Mouse (Mus musculus) intestine, embryonic 16.5 days (tissue): ENCODE results near the gene Eya3. TPM values are rescaled to one million over a fixed set of nuclear protein-coding genes. Genes with fewer than 3 reads are reported as not detected.

Experiments
- ATAC-seq: fragments of 200-750 bp; cut with Nextera tagmentation; 2 replicates; pipeline ENCODE4 v1.8.0; 2017; ENCODE audit warnings: moderate TSS enrichment, moderate library complexity
- H3K27ac ChIP-seq: fragments of 300-500 bp; sonication (generic); 2 replicates; pipeline ENCODE4 v1.5.1; 2014; ENCODE audit warnings: mild to moderate bottlenecking, low read length
- H3K27me3 ChIP-seq: fragments of 300-500 bp; sonication (generic); replicated peaks from 2 replicates; pipeline ENCODE4 v1.6.1; 2014; ENCODE audit warnings: low read length, control low read depth, mixed read lengths; ENCODE audit not compliant: control insufficient read depth, insufficient read depth
- H3K36me3 ChIP-seq: fragments of 300-500 bp; sonication (generic); 2 replicates; pipeline ENCODE4 v1.6.1; 2014; ENCODE audit warnings: low read length, control low read depth; ENCODE audit not compliant: control insufficient read depth, insufficient read depth
- H3K4me1 ChIP-seq: fragments of 300-500 bp; sonication (generic); 2 replicates; pipeline ENCODE4 v1.6.1; 2014; ENCODE audit warnings: low read length, control low read depth, mixed read lengths; ENCODE audit not compliant: control insufficient read depth, insufficient read depth
- H3K4me2 ChIP-seq: fragments of 300-500 bp; sonication (generic); 2 replicates; pipeline ENCODE4 v1.6.1; 2014; ENCODE audit warnings: low read depth, low read length, control low read depth
- H3K4me3 ChIP-seq: fragments of 300-500 bp; sonication (generic); 2 replicates; pipeline ENCODE4 v1.5.1; 2014; ENCODE audit warnings: mild to moderate bottlenecking, low read length
- H3K9ac ChIP-seq: fragments of 300-500 bp; sonication (generic); 2 replicates; pipeline ENCODE4 v1.6.1; 2014; ENCODE audit warnings: low read depth, low read length
- H3K9me3 ChIP-seq: fragments of 300-500 bp; sonication (generic); 2 replicates; pipeline ENCODE4 v1.6.1; 2016; ENCODE audit warnings: low read length, control low read depth; ENCODE audit not compliant: control insufficient read depth
- WGBS: fragments of 180-500 bp; shearing (Covaris S2); extraction: QIAGEN DNeasy Blood & Tissue Kit; methylation state at CpG from one replicate; pipeline ENCODE4 v1.1.7; 2014; 5-methylcytosine and 5-hydroxymethylcytosine counted together
- polyA plus RNA-seq: library from polyadenylated mRNA; unstranded; fragments of >200 nt; fragmentation: Nextera tagmentation; extraction: Ambion mirVana; gene quantifications from 2 replicates; pipeline ENCODE4 v1.2.1, GENCODE M21; 2015

Gene Eya3
- polyA plus RNA-seq, 1 experiment from 2014 or later = 22.8 TPM

DNA sequence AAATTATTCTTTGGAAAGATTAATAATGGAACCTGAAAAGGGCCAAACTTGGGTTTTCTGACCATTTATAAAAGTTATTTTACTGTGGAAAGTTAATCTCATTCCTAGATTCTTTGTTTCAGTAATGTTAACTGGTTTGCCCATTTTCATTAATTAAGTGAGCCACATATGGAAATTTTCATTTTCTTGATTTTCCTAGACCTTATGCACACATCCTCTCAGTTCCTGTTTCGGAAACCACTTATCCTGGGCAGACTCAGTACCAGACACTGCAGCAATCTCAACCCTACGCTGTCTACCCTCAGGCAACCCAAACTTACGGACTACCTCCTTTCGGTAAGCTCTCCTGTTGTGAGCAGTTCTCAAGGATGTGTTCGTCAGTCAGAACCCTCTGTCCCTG is 33.9 kb downstream of the Eya3 start:
- Histone ChIP-seq H3K4me1 (no peaks in the 10 kb centered on the region), H3K4me2 (no peak overlapping the region), H3K27ac (no peak overlapping the region), H3K27me3 (no peaks in the 10 kb centered on the region), H3K4me3 (no peak overlapping the region), H3K36me3 (peaks cover 9% of the 10 kb centered on the region), H3K9ac (no peak overlapping the region), H3K9me3 (no peaks in the 10 kb centered on the region)
- 98% methylated on average over 5 of the region's 5 CpGs for WGBS
- ATAC-seq = no peak

DNA sequence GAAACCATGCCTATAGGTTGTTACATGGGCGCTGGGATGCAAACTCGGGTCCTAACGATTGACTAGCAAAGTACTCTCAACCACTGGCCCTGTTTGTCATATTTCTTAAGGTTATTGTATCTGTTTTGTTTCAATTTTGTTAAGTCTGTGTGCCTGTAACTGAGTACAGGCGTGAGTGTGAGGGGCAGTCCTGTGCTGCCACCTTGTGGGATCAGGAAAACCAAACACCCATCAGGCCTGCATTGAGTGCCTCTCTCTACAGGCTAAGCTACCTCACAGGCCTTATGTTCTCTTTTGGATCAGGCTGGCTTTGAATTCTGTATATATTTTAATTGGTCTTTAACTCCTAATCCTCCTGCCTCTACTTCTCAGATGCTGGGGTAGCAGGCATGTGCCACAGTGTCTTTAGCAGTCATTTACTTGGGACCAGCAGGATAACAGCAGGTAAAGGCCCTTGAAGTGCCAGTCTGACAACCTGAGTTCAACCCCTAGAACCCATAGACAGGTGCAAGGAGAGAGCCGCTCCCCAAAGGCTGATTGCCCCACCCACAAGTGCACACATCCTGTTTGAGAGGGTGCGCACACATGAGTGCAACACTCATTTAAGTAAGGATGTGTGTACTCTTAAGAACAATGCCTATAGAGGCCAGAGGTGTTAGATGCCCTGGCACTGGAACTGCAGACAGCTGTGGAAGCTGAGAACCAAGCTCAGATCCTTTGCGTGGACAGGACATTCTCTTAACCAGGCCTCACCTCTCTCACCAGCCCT is 38.2 kb downstream of the Eya3 start:
- H3K27me3 ChIP-seq = no peaks in the 10 kb centered on the region
- WGBS = 79% methylated on average over 7 of the region's 7 CpGs
- H3K27ac ChIP-seq = no peak overlapping the region
- no peak overlapping the region for H3K4me2 ChIP-seq
- H3K4me1 ChIP-seq = no peaks in the 10 kb centered on the region
- no peak; the same call in 1 of the 2 replicates for ATAC-seq
- H3K4me3 ChIP-seq = no peak overlapping the region
- H3K9me3 ChIP-seq = no peaks in the 10 kb centered on the region
- peaks cover 9% of the 10 kb centered on the region for H3K36me3 ChIP-seq
- no peak overlapping the region for H3K9ac ChIP-seq

DNA sequence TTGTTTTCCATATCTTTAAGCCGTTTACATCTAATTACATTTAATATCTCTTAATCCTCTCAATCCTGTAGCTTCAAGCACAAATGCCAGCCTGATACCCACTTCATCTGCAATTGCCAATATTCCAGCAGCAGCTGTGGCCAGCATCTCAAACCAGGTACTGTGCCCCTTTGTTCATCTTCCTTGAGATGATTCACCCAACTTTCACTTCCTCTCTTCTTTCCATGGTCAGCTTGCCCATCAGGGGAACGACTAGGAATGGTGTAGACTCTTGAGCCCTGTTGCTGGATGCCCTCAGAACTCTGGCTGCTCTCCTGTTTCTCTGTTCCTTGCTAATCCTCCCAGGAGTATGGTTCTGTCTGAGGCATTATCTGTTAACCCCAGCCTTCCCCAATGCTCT is 50.8 kb downstream of the Eya3 start:
- no peak overlapping the region for H3K9ac ChIP-seq
- 89% methylated on average over 2 of the region's 2 CpGs for WGBS

DNA sequence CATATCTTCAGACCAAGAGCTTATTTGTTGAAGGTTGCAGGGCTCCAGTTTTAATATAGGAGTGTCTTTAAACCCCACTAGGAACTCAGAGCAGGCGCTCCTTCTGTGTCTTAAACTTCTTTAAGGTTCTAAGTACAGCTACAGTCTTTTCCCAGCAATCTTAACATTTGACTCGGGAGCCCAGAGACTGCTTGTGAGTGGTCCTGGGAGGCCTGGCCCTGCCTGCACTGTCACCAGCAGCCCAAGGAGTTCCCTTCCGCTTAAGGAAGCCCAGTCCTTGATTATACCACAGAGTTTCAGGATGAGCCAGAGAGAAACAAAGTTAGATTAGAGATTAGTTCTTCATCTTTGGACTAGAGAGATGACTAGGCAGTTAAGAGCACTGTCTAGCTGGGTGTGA is 54.6 kb downstream of the Eya3 start:
- H3K4me3 ChIP-seq = no peak overlapping the region
- H3K27me3 ChIP-seq = no peaks in the 10 kb centered on the region
- no peaks in the 10 kb centered on the region for H3K9me3 ChIP-seq
- no peak for ATAC-seq
- H3K27ac ChIP-seq = no peak overlapping the region
- 91% methylated on average over 3 of the region's 3 CpGs for WGBS
- no peak overlapping the region for H3K9ac ChIP-seq
- no peak overlapping the region for H3K4me2 ChIP-seq
- H3K36me3 ChIP-seq = peaks cover 8% of the 10 kb centered on the region
- no peaks in the 10 kb centered on the region for H3K4me1 ChIP-seq

More for the DNA sequence above, 50.8 kb downstream of the Eya3 start:
- Histone ChIP-seq H3K27ac (no peak overlapping the region), H3K9me3 (no peaks in the 10 kb centered on the region), H3K36me3 (peaks cover 3% of the 10 kb centered on the region; the same call in 1 of the 2 replicates), H3K4me1 (no peaks in the 10 kb centered on the region), H3K4me3 (no peak overlapping the region), H3K27me3 (no peaks in the 10 kb centered on the region), H3K4me2 (no peak overlapping the region)
- ATAC-seq = no peak

DNA sequence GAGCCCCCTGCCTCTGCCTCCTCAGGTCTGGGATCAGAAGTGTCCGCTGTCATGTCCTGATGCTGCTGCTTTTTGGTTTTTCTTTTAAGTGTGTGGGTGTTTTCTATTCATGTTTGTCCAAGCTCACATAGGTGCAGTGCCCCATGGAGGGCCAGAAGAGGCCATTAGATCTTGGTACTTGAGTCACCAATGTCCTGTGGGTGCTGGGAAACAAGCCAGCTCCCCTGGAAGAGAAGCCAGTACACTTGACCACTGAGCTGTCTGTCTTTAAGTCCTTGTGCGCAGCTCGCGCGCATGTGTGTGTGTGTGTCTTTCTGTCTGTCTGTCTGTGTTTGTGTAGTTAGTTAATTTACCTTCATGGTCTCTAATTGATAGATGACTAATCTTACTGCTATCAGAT is 63.3 kb downstream of the Eya3 start:
- Histone ChIP-seq H3K27me3 (no peaks in the 10 kb centered on the region), H3K36me3 (peaks cover 13% of the 10 kb centered on the region), H3K4me2 (no peak overlapping the region), H3K9ac (no peak overlapping the region), H3K4me3 (no peak overlapping the region), H3K9me3 (no peaks in the 10 kb centered on the region), H3K27ac (no peak overlapping the region), H3K4me1 (no peaks in the 10 kb centered on the region)
- no peak for ATAC-seq
- 96% methylated on average over 5 of the region's 5 CpGs for WGBS

DNA sequence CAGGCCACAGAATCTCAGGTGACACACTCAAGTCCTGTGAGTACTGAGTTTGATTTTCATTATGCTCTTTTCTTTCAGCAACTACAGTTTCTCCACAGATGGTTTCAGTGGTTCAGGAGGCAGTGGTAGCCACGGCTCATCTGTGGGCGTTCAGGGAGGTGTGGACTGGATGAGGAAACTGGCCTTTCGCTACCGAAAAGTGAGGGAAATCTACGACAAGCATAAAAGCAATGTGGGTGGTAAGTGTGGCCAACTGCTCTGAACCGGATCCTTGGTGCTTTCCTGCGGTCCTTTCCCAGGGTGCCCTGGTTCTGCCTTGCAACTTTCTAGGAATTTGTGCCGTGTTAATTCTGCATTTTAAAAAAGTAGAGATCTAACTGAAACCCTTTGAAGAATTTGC is 68.1 kb downstream of the Eya3 start:
- 98% methylated on average over 8 of the region's 8 CpGs for WGBS
- ATAC-seq = no peak
- no peak overlapping the region for H3K4me3 ChIP-seq
- no peaks in the 10 kb centered on the region for H3K9me3 ChIP-seq
- no peak overlapping the region for H3K27ac ChIP-seq
- H3K4me2 ChIP-seq = no peak overlapping the region
- H3K9ac ChIP-seq = no peak overlapping the region
- no peaks in the 10 kb centered on the region for H3K27me3 ChIP-seq
- H3K36me3 ChIP-seq = peaks cover 23% of the 10 kb centered on the region
- no peaks in the 10 kb centered on the region for H3K4me1 ChIP-seq

DNA sequence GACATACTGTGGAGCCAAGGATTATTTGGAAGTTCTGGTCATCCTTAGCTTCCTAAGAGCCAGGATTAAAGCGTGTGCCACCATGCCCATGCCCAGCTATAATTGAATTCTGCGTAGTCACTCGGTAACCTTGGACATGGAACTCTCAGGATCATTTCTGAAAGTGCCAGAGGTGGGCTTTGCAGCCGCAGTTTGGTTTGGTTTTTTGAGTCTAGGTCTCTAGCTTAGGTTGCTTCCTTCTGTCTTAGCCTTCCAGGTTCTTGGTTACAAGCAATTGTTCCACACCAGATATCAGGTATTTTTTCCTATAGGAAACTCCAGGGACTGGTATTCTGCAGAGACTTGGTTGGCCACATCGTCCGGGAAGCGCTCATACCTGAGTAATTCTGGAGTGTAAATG is 74.4 kb downstream of the Eya3 start:
- Histone ChIP-seq H3K27me3 (no peaks in the 10 kb centered on the region), H3K9ac (no peak overlapping the region), H3K4me3 (no peak overlapping the region), H3K27ac (no peak overlapping the region), H3K4me1 (no peaks in the 10 kb centered on the region), H3K9me3 (no peaks in the 10 kb centered on the region), H3K36me3 (peaks cover 22% of the 10 kb centered on the region), H3K4me2 (no peak overlapping the region)
- ATAC-seq = no peak
- WGBS = 95% methylated on average over 7 of the region's 7 CpGs

DNA sequence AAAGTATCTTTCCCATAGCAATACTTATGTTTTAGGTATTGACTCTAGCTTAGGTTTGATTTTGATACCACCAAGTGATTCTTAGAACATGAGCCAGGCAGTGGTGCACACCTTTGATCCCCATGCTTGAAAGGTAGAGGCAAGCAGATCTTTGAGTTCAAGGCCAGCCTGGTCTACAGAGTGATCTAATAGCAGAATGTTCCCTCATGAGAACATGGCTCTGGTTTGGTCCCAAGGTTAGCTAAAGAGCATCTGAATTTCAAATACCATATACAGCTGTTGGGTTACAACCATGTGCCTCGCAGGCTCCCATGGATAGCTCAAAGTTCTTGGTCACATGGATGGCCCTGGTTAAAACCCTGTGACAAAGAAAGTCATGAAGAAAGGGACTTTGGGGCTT is 79.5 kb downstream of the Eya3 start:
- H3K36me3 ChIP-seq = peaks cover 20% of the 10 kb centered on the region
- H3K9ac ChIP-seq = no peak overlapping the region
- ATAC-seq = no peak
- no peak overlapping the region for H3K4me2 ChIP-seq
- H3K9me3 ChIP-seq = no peaks in the 10 kb centered on the region
- H3K4me3 ChIP-seq = no peak overlapping the region
- WGBS = 97% methylated on average over 1 of the region's 1 CpGs
- no peaks in the 10 kb centered on the region for H3K4me1 ChIP-seq
- no peak overlapping the region for H3K27ac ChIP-seq
- H3K27me3 ChIP-seq = no peaks in the 10 kb centered on the region

DNA sequence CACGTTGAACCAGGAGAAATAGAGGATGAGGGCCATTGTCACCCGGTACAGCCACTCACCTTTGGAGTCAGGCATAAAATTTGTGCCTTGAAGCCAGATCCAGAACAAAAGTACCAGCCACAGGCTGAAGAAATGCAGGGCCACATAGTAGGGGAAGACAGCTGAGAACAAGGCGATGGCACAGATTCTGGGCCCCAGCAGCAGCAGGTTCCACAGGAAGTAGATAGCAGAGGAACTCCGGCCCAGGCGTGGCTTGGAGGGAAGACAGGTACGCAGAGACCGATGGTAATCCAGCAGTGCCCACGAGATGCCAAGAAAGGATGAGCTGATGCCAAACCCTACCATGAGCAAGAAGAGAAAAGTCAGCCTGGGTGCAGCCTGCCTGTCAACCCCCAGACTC is 89.4 kb downstream of the Eya3 start:
- ATAC-seq = no peak
- H3K27me3 ChIP-seq = no peaks in the 10 kb centered on the region
- no peaks in the 10 kb centered on the region for H3K9me3 ChIP-seq
- no peak overlapping the region for H3K9ac ChIP-seq
- H3K4me1 ChIP-seq = peaks cover 5% of the 10 kb centered on the region
- H3K36me3 ChIP-seq = no peaks in the 10 kb centered on the region
- 86% methylated on average over 8 of the region's 8 CpGs for WGBS
- H3K4me3 ChIP-seq = no peak overlapping the region
- no peak overlapping the region for H3K27ac ChIP-seq
- no peak overlapping the region for H3K4me2 ChIP-seq

DNA sequence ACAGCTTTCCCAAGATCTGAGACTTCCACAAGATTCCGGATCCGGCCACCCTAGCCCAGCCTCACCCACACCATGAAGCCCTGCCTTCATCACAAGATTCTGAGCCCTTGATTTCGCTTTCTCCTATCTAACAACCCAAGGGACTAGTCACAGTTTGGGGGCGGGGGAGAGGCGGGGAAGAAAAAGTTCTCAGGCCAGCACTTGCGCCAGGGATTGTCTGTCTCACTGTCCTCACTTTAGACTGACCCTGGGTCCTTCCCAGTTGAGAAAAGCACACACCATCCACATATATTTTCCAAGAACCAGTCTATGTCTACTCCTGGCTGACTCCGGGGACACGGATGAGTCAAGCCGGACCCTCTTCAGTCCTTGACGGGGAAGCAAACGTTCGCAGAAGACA is 92.8 kb downstream of the Eya3 start:
- H3K27me3 ChIP-seq = no peaks in the 10 kb centered on the region
- H3K36me3 ChIP-seq = no peaks in the 10 kb centered on the region
- WGBS = 39% methylated on average over 12 of the region's 12 CpGs
- H3K9ac ChIP-seq = peak overlapping the region; percentile 72
- H3K9me3 ChIP-seq = no peaks in the 10 kb centered on the region
- H3K4me2 ChIP-seq = peak overlapping the region; percentile 87
- ATAC-seq = no peak
- H3K4me3 ChIP-seq = peak overlapping the region; percentile 57
- no peak overlapping the region for H3K27ac ChIP-seq
- peaks cover 5% of the 10 kb centered on the region for H3K4me1 ChIP-seq
